Mouse (Mus musculus): ENCODE measurements around the gene Fgf10.

Fgf10 gene

GRCm38 (mm10) chr13:118835078-118835477, 165.5 kb downstream of the Fgf10 start:
- CTCF ChIA-PET = no interaction called here

Measured in spleen, embryonic (tissue).